Mouse (Mus musculus): ENCODE data around the gene Mical3. TPM values are rescaled to one million over a fixed set of nuclear protein-coding genes. Genes with fewer than 3 reads are reported as not detected.

The Mical3 gene
- total RNA-seq, 2 experiments from 2014 or later = 114 to 124 TPM

- DNase-seq = no peak
- intact Hi-C loops (cut with DNase I) = no loop called here
Observed at GRCm38 (mm10) chr6:121062891-121063408, 67.8 kb downstream of the Mical3 start.

DNA sequence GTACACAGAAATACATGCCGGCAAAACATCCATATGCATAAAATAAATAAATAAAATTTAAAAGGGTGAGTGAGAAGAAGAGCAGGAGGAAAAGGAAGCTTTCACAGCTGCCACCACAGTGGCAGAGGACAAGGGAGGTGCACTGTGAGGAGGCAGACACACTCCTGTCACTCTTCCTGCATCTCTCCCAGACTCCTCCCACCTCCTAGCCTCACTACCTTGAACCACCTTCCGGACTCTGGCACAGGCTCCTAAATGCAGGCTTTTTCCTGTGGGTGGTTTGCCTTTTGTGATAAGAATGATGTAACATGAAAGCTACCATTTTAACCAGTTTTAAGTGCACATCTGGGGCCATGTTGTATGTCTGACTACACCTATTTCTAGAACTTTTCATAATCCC is 72.8 kb downstream of the Mical3 start:
- DNase-seq = no peak
- intact Hi-C loops (cut with DNase I) = no loop called here

- DNase-seq = no peak
- intact Hi-C loops (cut with DNase I) = no loop called here
Observed at GRCm38 (mm10) chr6:121057181-121057956, 73.4 kb downstream of the Mical3 start.

- intact Hi-C loops (cut with DNase I) = no loop called here
- DNase-seq = no peak
Observed at GRCm38 (mm10) chr6:121055496-121055895, 75.3 kb downstream of the Mical3 start.

- intact Hi-C loops (cut with DNase I) = no loop called here
- no peak for DNase-seq
Observed at GRCm38 (mm10) chr6:121054908-121055307, 75.9 kb downstream of the Mical3 start.

GRCm38 (mm10) chr6:121054340-121054739 is 76.5 kb downstream of the Mical3 start:
- intact Hi-C loops (cut with DNase I) = no loop called here
- DNase-seq = no peak

DNA sequence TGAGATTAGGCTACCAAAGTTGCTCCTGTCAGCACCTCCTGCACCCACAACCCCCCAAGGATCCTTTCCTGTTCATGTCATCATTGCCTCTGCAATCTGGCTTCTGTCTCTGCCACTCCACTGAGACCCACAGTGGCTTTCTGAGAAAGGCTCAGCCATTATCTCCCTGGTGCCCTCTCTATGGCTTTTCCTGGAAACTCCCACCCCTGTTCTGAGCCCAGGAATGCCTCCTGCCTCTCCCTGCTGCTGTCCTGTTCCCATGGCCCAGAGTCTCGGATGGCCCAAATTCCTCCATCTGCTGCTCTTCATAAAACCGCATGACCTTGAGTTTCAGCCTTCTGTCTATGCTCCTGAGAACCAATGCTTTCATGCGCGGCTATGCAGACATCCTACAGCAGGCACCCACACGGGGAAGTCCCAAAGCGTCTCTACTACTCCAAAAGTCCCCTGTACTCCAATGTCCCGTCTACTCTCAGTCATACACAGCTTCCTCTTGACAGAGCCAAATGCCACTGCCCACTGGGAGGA is 77.2 kb downstream of the Mical3 start:
- DNase-seq = peak; percentile 28 to 58
- intact Hi-C loops (cut with DNase I) = no loop called here

GRCm38 (mm10) chr6:121051972-121052629 is 78.7 kb downstream of the Mical3 start:
- intact Hi-C loops (cut with DNase I) = no loop called here
- no peak for DNase-seq

DNA sequence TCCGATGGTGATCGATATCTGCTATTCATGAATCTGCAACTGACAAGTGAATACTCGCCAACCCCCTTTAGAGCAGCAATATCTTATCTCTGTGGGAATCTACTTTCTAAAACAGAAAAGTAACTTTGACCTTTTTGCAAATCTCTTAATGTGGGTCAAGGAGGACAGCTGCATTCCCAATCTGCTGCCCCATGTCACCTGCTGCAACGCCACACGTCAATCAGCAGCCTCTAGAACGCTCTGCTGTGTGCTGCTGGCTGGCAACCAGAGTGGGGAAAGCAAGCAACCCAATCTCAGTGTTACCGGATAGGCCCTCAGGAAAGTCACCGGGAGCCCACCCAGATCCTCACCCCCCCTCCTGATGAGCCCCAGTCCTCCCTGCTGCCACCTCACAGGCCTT is 79.4 kb downstream of the Mical3 start:
- no peak for DNase-seq
- intact Hi-C loops (cut with DNase I) = no loop called here

- intact Hi-C loops (cut with DNase I) = loop anchor here (10.0 kb wide), 1 partner anchor 56 kb away; no protein-coding TSS in a partner anchor
- no peak for DNase-seq
Observed at GRCm38 (mm10) chr6:121048696-121049095, 82.1 kb downstream of the Mical3 start.

GRCm38 (mm10) chr6:121045345-121046080 is 85.3 kb downstream of the Mical3 start:
- DNase-seq = no peak
- intact Hi-C loops (cut with DNase I) = loop anchor here (10.0 kb wide), 1 partner anchor 59 kb away; no protein-coding TSS in a partner anchor

DNA sequence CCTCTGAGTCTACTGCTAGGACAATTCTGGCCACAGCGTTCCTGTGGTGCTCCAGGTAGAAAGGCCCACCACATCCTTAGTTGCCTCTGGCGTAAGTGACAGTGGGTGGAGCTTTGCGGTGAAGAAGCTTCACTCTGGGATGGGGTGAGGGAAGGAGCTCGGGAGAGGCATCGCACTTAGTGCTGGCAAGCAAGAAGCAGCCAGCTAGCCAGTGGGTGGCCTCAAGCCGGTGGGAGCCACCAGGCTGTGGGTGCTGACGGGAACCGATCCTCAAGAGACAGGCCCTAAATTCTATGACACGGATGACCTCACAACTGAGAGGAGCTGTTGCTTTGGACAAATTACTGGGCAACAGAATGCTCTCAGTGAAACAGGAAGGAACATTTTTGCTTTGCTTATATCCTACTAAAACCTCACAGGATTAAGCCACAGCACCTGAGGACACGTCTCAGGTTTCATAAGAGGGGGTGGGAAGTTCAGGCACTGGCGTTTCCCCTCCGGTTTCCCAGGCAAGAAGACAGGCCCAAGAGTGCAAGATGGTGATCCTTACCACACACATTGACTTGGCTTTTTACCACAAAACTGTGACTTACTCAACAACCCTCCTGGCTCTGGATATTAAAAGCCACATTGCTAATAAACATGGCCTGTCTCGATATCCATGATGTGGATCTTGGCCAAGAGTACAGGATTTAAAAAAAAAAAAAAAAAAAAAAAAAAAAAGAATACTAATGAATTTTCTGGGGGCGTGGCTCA is 87.2 kb downstream of the Mical3 start:
- no peak for DNase-seq
- intact Hi-C loops (cut with DNase I) = loop anchor here (10.0 kb wide), 1 partner anchor 61 kb away; no protein-coding TSS in a partner anchor

- DNase-seq = no peak
- intact Hi-C loops (cut with DNase I) = loop anchor here (10.0 kb wide), 1 partner anchor 65 kb away; no protein-coding TSS in a partner anchor
Observed at GRCm38 (mm10) chr6:121039719-121040118, 91.1 kb downstream of the Mical3 start.

- intact Hi-C loops (cut with DNase I) = no loop called here
- DNase-seq = no peak
Observed at GRCm38 (mm10) chr6:121039286-121039685, 91.5 kb downstream of the Mical3 start.

DNA sequence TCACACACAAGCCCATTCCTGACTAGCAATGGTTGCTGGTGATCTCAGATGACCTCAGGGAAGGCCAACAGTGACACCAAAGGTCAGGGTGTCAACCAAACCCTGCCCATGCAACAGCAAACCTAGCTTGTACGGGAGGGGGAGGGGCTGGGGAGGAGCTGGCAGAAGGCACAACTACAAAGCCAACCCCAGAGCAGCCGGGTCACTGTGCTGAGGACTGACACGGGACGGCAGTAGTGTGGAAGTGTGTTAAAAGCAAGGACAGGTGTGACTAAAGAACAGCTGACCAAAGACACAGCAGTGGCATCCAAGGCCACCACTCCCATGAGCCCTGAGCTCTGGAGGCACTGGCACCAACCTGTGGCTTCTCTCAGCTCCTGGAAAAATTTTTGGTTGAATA is 93.7 kb downstream of the Mical3 start:
- intact Hi-C loops (cut with DNase I) = no loop called here
- no peak for DNase-seq

DNA sequence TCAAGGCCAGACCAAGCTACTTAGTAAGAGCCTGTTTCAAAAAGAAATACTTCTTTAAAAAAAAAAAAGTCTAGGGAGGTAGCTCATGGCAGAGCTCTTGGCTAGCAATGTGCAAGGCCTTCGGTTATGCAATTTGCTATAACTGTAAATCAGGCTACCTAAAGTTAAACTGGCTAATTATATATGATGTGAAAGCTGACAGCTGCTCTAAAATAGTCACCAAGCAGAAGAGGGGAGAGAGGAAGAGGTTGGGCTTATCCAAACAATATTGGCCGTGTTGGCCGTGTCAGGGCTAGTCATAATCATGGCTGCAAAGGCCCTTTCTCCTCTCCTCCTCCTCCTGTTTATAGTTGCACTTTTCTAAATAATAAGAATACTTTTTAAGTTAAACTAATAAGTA is 94.9 kb downstream of the Mical3 start:
- no peak for DNase-seq
- intact Hi-C loops (cut with DNase I) = no loop called here

- intact Hi-C loops (cut with DNase I) = no loop called here
- no peak for DNase-seq
Observed at GRCm38 (mm10) chr6:121035268-121035667, 95.5 kb downstream of the Mical3 start.

DNA sequence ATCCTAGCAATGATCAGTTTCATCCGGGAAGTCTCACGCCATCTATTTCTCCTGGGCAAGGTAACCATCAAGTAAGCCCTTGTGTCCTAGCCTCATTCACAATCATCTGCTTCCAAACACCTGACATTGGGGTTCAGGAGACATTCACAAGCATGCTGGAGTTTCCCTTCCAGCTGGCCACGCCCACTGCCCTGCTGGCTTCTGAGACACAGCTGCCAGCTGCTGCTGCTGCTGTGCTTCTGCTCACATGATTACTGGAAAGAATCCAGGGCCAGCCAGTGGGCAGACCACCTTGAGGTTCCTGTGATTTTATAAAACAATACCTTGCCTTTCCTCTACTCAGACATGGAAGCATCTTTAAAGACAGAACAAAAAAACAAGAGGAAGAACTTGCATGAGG is 97.5 kb downstream of the Mical3 start:
- no peak for DNase-seq
- intact Hi-C loops (cut with DNase I) = no loop called here

DNA sequence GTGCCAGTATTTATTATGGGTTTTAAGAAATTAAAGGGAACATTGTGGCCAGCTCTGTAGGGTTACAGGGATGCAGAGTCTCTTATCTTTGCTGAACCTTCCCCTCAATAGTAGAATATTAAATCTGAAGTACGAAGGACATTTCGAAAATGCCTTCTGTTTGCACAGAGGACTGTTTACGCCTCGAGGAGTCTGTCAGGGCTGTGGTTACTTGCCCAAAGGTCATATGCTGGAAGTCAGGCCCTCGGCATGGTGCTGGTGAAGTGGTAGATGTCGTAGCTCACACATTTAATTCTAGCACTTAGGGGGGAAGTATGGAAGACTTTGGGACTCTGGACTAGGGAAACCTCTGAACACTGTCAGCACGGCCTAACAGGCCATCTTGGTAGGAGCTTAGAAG is 99.4 kb downstream of the Mical3 start:
- intact Hi-C loops (cut with DNase I) = no loop called here

More for the DNA sequence above, 99.4 kb downstream of the Mical3 start:
- DNase-seq = no peak

Measured in heart, postnatal 14 days (tissue).